Comparison of ENCODE assay signal across 8 mouse cellular contexts in genomic region chr3:69897917-69898594, GRCm38 (mm10). TPM values are rescaled to one million over a fixed set of nuclear protein-coding genes. Genes with fewer than 3 reads are reported as not detected.
A peak's percentile ranks its signal among the peaks of the same experiment; 100 is the strongest.
DNase-seq lines count a peak whose midpoint lies in the region; ATAC-seq lines count a peak whose summit lies in the region.

No protein-coding gene starts in this region.

- no peak overlapping the region for H3K4me2 ChIP-seq in heart, embryonic 11.5 days
- H3K4me2 ChIP-seq in neural tube, embryonic 13.5 days, result no peak overlapping the region

- no peak for ATAC-seq in heart, embryonic 11.5 days (replicated peaks; ENCODE audit: insufficient number of reproducible peaks, low FRiP score, low TSS enrichment)
- peak; percentile 52; the same call in 1 of the 2 replicates for ATAC-seq in common myeloid progenitor, adult 5-6 weeks (replicated peaks; ENCODE audit: low read depth, poor library complexity, severe bottlenecking)
- ATAC-seq in neural tube, embryonic 13.5 days (ENCODE audit: low read depth), result peak; percentile 59; the same call in 1 of the 2 replicates

- WGBS in heart, embryonic 11.5 days (ENCODE audit: insufficient replicate concordance), result 73% methylated on average over 7 of the region's 8 CpGs
- 71% methylated on average over 7 of the region's 8 CpGs for WGBS in neural tube, embryonic 13.5 days

- no peak overlapping the region for H3K9ac ChIP-seq in heart, embryonic 11.5 days (ENCODE audit: low read depth, low read length)
- H3K9ac ChIP-seq in neural tube, embryonic 13.5 days, result no peak overlapping the region

- H3K4me1 ChIP-seq in heart, embryonic 11.5 days (ENCODE audit: control insufficient read depth, insufficient read depth, low read length), result no peaks in the 10 kb centered on the region
- H3K4me1 ChIP-seq in neural tube, embryonic 13.5 days (replicated peaks), result no peaks in the 10 kb centered on the region

- no peak overlapping the region for H3K27ac ChIP-seq in heart, embryonic 11.5 days (ENCODE audit: low read depth, low read length)
- no peak overlapping the region for H3K27ac ChIP-seq in neural tube, embryonic 13.5 days (replicated peaks)

- no peaks in the 10 kb centered on the region for H3K27me3 ChIP-seq in heart, embryonic 11.5 days (ENCODE audit: control insufficient read depth, insufficient read depth, low read length)
- H3K27me3 ChIP-seq in neural tube, embryonic 13.5 days, result no peaks in the 10 kb centered on the region

- H3K36me3 ChIP-seq in heart, embryonic 11.5 days (ENCODE audit: control insufficient read depth, insufficient read depth, low read length), result no peaks in the 10 kb centered on the region
- H3K36me3 ChIP-seq in neural tube, embryonic 13.5 days, result no peaks in the 10 kb centered on the region

- no peak overlapping the region for H3K4me3 ChIP-seq in heart, embryonic 11.5 days (ENCODE audit: low read depth, low read length)
- no peak overlapping the region for H3K4me3 ChIP-seq in neural tube, embryonic 13.5 days

- intact Hi-C loops in heart, postnatal 36 days (cut with DNase I), result loop anchor here (2.0 kb wide), 1 partner anchor 141 kb away; no protein-coding TSS in a partner anchor

- DNase-seq in heart, postnatal 4 days, result peak; percentile 35
- DNase-seq in testis, postnatal 10 days (ENCODE audit: low spot score), result peak; percentile 48
- no peak for DNase-seq in testis, postnatal 14 days (ENCODE audit: low spot score)
- DNase-seq in urinary bladder, postnatal 4 days (ENCODE audit: low spot score in 2 of 2), result no peak
- DNase-seq in heart, postnatal 36 days, result no peak

- H3K9me3 ChIP-seq in heart, embryonic 11.5 days (replicated peaks; ENCODE audit: control insufficient read depth, low read length), result no peaks in the 10 kb centered on the region
- no peaks in the 10 kb centered on the region for H3K9me3 ChIP-seq in neural tube, embryonic 13.5 days

RNA-seq across cellular contexts. Expression of gene Sptssb, which starts 38.3 kb away (rescaled TPM):
- not detected for total RNA-seq in heart, postnatal 4 days (2021)
- polyA plus RNA-seq in heart, embryonic 11.5 days (2014; fragmentation: Nextera tagmentation; extraction: Ambion mirVana), result 0.89 and 0.99 TPM in 2 replicates
- total RNA-seq in common myeloid progenitor, adult 5-6 weeks (2017), result not detected in 2 replicates
- polyA plus RNA-seq in neural tube, embryonic 13.5 days (2015; fragmentation: Nextera tagmentation; extraction: Ambion mirVana), result 0.74 and 0.87 TPM in 2 replicates
- total RNA-seq in heart, postnatal 36 days (2021), result not detected

Comparison
In these comparisons a context has a peak if more than half of its experiments do, and no peak if none do; other contexts are left out.
1. DNase-seq: peak in heart, postnatal 4 days (single experiment) and testis, postnatal 10 days (single experiment); none in testis, postnatal 14 days (single experiment), urinary bladder, postnatal 4 days (0 of 2) and heart, postnatal 36 days (0 of 2).